Mouse (Mus musculus) induced T-regulatory cell, adult 2 months (primary cell): ENCODE measurements around the gene Tmem25.

Source experiments
- DNase-seq: peaks from one replicate; pipeline ENCODE4 v3.0.0-alpha.2; 2012; ENCODE audit warnings: low read depth

The Tmem25 gene

GRCm38 (mm10) chr9:44799102-44799957 is at the start of gene Tmem25:
Gene Tmem25 (minus strand): TSS chr9:44799307.
- DNase-seq: peak; percentile 84

- no peak for DNase-seq
Measured at GRCm38 (mm10) chr9:44847446-44847845, 48.3 kb upstream of the Tmem25 start.

- DNase-seq: peak; percentile 81
Measured at GRCm38 (mm10) chr9:44841241-44841640, 42.1 kb upstream of the Tmem25 start.

GRCm38 (mm10) chr9:44836439-44836838 is 37.3 kb upstream of the Tmem25 start:
- peak; percentile 87 for DNase-seq

- no peak for DNase-seq
Measured at GRCm38 (mm10) chr9:44832356-44832755, 33.2 kb upstream of the Tmem25 start.

- no peak for DNase-seq
Measured at GRCm38 (mm10) chr9:44830506-44830905, 31.4 kb upstream of the Tmem25 start.

GRCm38 (mm10) chr9:44828944-44829343 is 29.8 kb upstream of the Tmem25 start:
- no peak for DNase-seq

- DNase-seq: no peak
Measured at GRCm38 (mm10) chr9:44826660-44827059, 27.6 kb upstream of the Tmem25 start.

- no peak for DNase-seq
Measured at GRCm38 (mm10) chr9:44819920-44820827, 21.1 kb upstream of the Tmem25 start.

GRCm38 (mm10) chr9:44817522-44817921 is 18.4 kb upstream of the Tmem25 start:
- no peak for DNase-seq

GRCm38 (mm10) chr9:44814179-44814578 is 15.1 kb upstream of the Tmem25 start:
- DNase-seq: no peak

GRCm38 (mm10) chr9:44810316-44810715 is 11.2 kb upstream of the Tmem25 start:
- DNase-seq: no peak

GRCm38 (mm10) chr9:44807778-44808177 is 8.7 kb upstream of the Tmem25 start:
- DNase-seq: no peak

GRCm38 (mm10) chr9:44807141-44807540 is 8.0 kb upstream of the Tmem25 start:
- no peak for DNase-seq

GRCm38 (mm10) chr9:44805536-44805935 is 6.4 kb upstream of the Tmem25 start:
- DNase-seq: no peak

GRCm38 (mm10) chr9:44804678-44805077 is 5.6 kb upstream of the Tmem25 start:
- DNase-seq: no peak

- DNase-seq: no peak
Measured at GRCm38 (mm10) chr9:44802808-44803450, 3.8 kb upstream of the Tmem25 start, which contains the start of gene Ttc36. Gene Ttc36 (minus strand): TSS chr9:44803072.

GRCm38 (mm10) chr9:44801669-44802068 is 2.6 kb upstream of the Tmem25 start:
- DNase-seq: no peak

GRCm38 (mm10) chr9:44799958-44800324 is 834 bp upstream of the Tmem25 start:
- DNase-seq: no peak

GRCm38 (mm10) chr9:44798298-44798697 is 809 bp downstream of the Tmem25 start:
- no peak for DNase-seq

GRCm38 (mm10) chr9:44792842-44793241 is 6.3 kb downstream of the Tmem25 start:
- no peak for DNase-seq
